Comparison of ENCODE assay signal across 8 mouse cellular contexts in the genomic region with DNA sequence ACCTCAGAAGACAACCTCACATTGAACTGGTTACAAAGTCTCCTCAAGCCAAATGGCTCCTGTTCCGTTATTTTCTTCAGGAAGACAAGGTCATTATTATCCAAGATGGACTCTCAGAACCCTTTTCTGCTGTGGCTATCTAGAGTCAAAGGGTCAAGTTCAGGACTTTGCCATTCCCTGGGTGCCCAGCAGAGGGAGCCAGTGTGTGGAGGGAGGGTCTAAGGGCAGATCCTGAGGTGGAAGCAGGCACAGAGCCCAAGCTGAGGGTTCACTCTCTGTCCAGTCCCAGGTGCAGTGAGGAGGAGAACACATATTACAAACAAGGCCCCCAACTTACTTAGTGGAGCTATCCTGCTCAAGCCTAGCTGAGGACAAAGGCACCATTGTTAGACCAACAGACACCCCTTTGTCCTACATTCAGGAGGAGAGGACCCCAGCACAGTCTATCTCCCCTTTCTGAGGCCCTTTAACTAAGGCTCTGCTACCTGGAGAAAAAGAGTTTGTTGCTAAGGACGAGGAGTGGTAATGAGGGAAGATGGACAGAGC. TPM values are rescaled to one million over a fixed set of nuclear protein-coding genes. Genes with fewer than 3 reads are reported as not detected.
DNase-seq lines count a peak whose midpoint lies in the region.

No protein-coding gene starts in this region.

- peak; percentile 70 for DNase-seq in ovary, postnatal 36 days (ENCODE audit: low spot score)
- DNase-seq in ovary, adult 18-20 months (ENCODE audit: low spot score), result no peak
- peak; percentile 47 for DNase-seq in brain, adult 2 months (ENCODE audit: low read depth, low spot score)
- DNase-seq in gastrocnemius, postnatal 10 days, result peak; percentile 76
- peak; percentile 76 for DNase-seq in kidney, adult 18-20 months
- peak; percentile 78 to 85 for DNase-seq in lung, adult 18-20 months
- DNase-seq in right cerebral cortex, postnatal 4 days, result peak; percentile 63
- DNase-seq in yolk sac, embryonic 10.5 days (ENCODE audit: low spot score), result peak; percentile 69

RNA-seq across cellular contexts. Expression of gene Nfe2, which starts 7.9 kb away (rescaled TPM):
- total RNA-seq in gastrocnemius, postnatal 10 days (2021), result 1 to 10 TPM in 1 of 2 experiments, not detected in 1; 1.2 TPM

RNA-seq across cellular contexts. Expression of gene Hnrnpa1, which starts 10.0 kb away (rescaled TPM):
- total RNA-seq in gastrocnemius, postnatal 10 days (2021), result 100 to 1,000 TPM; 177 to 187 TPM

RNA-seq across cellular contexts. Expression of gene Cbx5, which starts 10.7 kb away (rescaled TPM):
- 10 to 100 TPM; 49.9 to 61.2 TPM for total RNA-seq in gastrocnemius, postnatal 10 days (2021)

RNA-seq across cellular contexts. Expression of gene Copz1, which starts 22.2 kb away (rescaled TPM):
- total RNA-seq in gastrocnemius, postnatal 10 days (2021), result 10 to 100 TPM; 45.3 to 51.4 TPM
